Mouse (Mus musculus): ENCODE data around the gene Spred3.

DNA sequence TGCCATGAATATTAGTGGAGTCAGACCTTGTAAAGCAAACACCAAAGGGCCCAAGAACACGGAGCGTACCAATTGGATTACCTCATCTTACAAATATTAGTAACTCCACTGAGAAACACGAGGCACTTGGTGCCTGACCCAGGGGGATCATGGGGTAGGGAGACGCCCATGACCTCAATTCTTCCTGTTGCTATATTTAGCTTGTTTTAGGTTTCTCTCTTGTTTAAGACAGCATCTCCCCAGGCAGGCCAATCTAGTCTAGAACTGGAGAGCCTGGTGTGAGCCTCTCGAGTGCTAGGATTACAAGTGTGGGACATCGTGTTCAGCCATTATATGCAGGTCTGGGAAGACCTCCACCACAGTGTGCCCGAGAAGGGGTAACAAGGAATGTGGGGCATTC lies 9.1 kb upstream of the Spred3 start:
- TF ChIP-seq CTCF (IDR thresholded peaks at IDR 0.05; ENCODE audit: low read depth), result no peak
- TF ChIP-seq EP300 (IDR thresholded peaks at IDR 0.05; ENCODE audit: low read depth), result no peak

All from heart, postnatal 0 days (tissue).